Mouse (Mus musculus) embryonic facial prominence, embryonic 11.5 days (tissue): ENCODE data around the gene Kbtbd3. TPM values are rescaled to one million over a fixed set of nuclear protein-coding genes. Genes with fewer than 3 reads are reported as not detected.

ENCODE experiments used
- ATAC-seq: fragments of 200-750 bp; cut with Nextera tagmentation; replicated peaks from 2 replicates; pipeline ENCODE4 v1.8.0; 2017; ENCODE audit warnings: low read depth; ENCODE audit not compliant: insufficient number of reproducible peaks, low FRiP score, low TSS enrichment
- DNase-seq: peaks from one replicate; pipeline ENCODE4 v3.0.0-alpha.2; 2015; ENCODE audit warnings: low spot score
- H3K27ac ChIP-seq: fragments of 300-500 bp; sonication (generic); replicated peaks from 2 replicates; pipeline ENCODE4 v1.5.1; 2014; ENCODE audit warnings: mild to moderate bottlenecking, low read depth, low read length, control low read depth
- H3K27me3 ChIP-seq: fragments of 300-500 bp; sonication (generic); 2 replicates; pipeline ENCODE4 v1.6.1; 2014; ENCODE audit warnings: mild to moderate bottlenecking, low read length, moderate library complexity, mixed read lengths; ENCODE audit not compliant: control insufficient read depth, insufficient read depth
- H3K36me3 ChIP-seq: fragments of 300-500 bp; sonication (generic); replicated peaks from 2 replicates; pipeline ENCODE4 v1.6.1; 2014; ENCODE audit warnings: low read depth, mild to moderate bottlenecking, low read length, moderate library complexity, mixed read lengths; ENCODE audit not compliant: control insufficient read depth, insufficient read depth
- H3K4me1 ChIP-seq: fragments of 300-500 bp; sonication (generic); 2 replicates; pipeline ENCODE4 v1.6.1; 2014; ENCODE audit warnings: low read length, mixed read lengths; ENCODE audit not compliant: control insufficient read depth, insufficient read depth
- H3K4me2 ChIP-seq: fragments of 300-500 bp; sonication (generic); 2 replicates; pipeline ENCODE4 v1.6.1; 2014; ENCODE audit warnings: low read depth, mild to moderate bottlenecking, control low read depth, low read length, moderate library complexity
- H3K4me3 ChIP-seq: fragments of 300-500 bp; sonication (generic); 2 replicates; pipeline ENCODE4 v1.5.1; 2014; ENCODE audit warnings: low read depth, low read length, control low read depth
- H3K9ac ChIP-seq: fragments of 300-500 bp; sonication (generic); replicated peaks from 2 replicates; pipeline ENCODE4 v1.6.1; 2014; ENCODE audit warnings: mild to moderate bottlenecking, control low read depth, low read length
- H3K9me3 ChIP-seq: fragments of 300-500 bp; sonication (generic); replicated peaks from 2 replicates; pipeline ENCODE4 v1.6.1; 2016; ENCODE audit warnings: mild to moderate bottlenecking, low read length, inconsistent platforms, mixed read lengths; ENCODE audit not compliant: control insufficient read depth
- WGBS: fragments of 180-500 bp; shearing (Covaris S2); extraction: QIAGEN DNeasy Blood & Tissue Kit; methylation state at CpG from one replicate; pipeline ENCODE4 v1.1.7; 2014; 5-methylcytosine and 5-hydroxymethylcytosine counted together
- polyA plus RNA-seq: library from polyadenylated mRNA; unstranded; fragments of >200 nt; fragmentation: Nextera tagmentation; extraction: Ambion mirVana; gene quantifications from 2 replicates; pipeline ENCODE4 v1.2.1, GENCODE M21; 2014

Kbtbd3 gene
- polyA plus RNA-seq, 1 experiment from 2014 or later, result 7.4 TPM

GRCm38 (mm10) chr9:4308628-4309350 lies 844 bp upstream of the Kbtbd3 start:
- no peaks in the 10 kb centered on the region for H3K9me3 ChIP-seq
- H3K4me2 ChIP-seq, result peak overlapping the region; percentile 57
- DNase-seq, result peak; percentile 31
- no peaks in the 10 kb centered on the region for H3K36me3 ChIP-seq
- H3K27me3 ChIP-seq, result no peaks in the 10 kb centered on the region
- H3K27ac ChIP-seq, result 0 out of 2 replicates have a peak overlapping the region, but pooled peaks have one; percentile 28
- peak overlapping the region; percentile 68 for H3K9ac ChIP-seq
- no peaks in the 10 kb centered on the region for H3K4me1 ChIP-seq
- H3K4me3 ChIP-seq, result peak overlapping the region; percentile 54
- WGBS, result under 1% methylated on average over 36 of the region's 36 CpGs
- ATAC-seq, result peak; percentile 44; the same call in 1 of the 2 replicates

- Histone ChIP-seq H3K9ac (peak overlapping the region; percentile 68; the same call in 1 of the 2 replicates), H3K4me3 (peak overlapping the region; percentile 54; the same call in 1 of the 2 replicates), H3K9me3 (no peaks in the 10 kb centered on the region), H3K27ac (no peak overlapping the region), H3K4me1 (no peaks in the 10 kb centered on the region), H3K27me3 (no peaks in the 10 kb centered on the region), H3K36me3 (no peaks in the 10 kb centered on the region), H3K4me2 (peak overlapping the region; percentile 45; the same call in 1 of the 2 replicates)
- ATAC-seq, result no peak
- no peak for DNase-seq
- WGBS, result 82% methylated on average over 3 of the region's 3 CpGs
Observed at GRCm38 (mm10) chr9:4310706-4311105, 1.1 kb downstream of the Kbtbd3 start.

GRCm38 (mm10) chr9:4311162-4311561 lies 1.5 kb downstream of the Kbtbd3 start:
- Histone ChIP-seq H3K9me3 (no peaks in the 10 kb centered on the region), H3K36me3 (no peaks in the 10 kb centered on the region), H3K27ac (no peak overlapping the region), H3K4me3 (no peak overlapping the region), H3K4me1 (no peaks in the 10 kb centered on the region), H3K27me3 (no peaks in the 10 kb centered on the region), H3K4me2 (no peak overlapping the region), H3K9ac (no peak overlapping the region)
- 88% methylated on average over 3 of the region's 3 CpGs for WGBS
- DNase-seq (no peak), ATAC-seq (no peak)

GRCm38 (mm10) chr9:4313946-4314345 lies 4.3 kb downstream of the Kbtbd3 start:
- H3K4me2 ChIP-seq, result no peak overlapping the region
- H3K36me3 ChIP-seq, result no peaks in the 10 kb centered on the region
- ATAC-seq, result no peak
- no peak overlapping the region for H3K4me3 ChIP-seq
- H3K9me3 ChIP-seq, result no peaks in the 10 kb centered on the region
- 88% methylated on average over 4 of the region's 4 CpGs for WGBS
- no peaks in the 10 kb centered on the region for H3K27me3 ChIP-seq
- no peaks in the 10 kb centered on the region for H3K4me1 ChIP-seq
- DNase-seq, result no peak
- no peak overlapping the region for H3K27ac ChIP-seq
- H3K9ac ChIP-seq, result no peak overlapping the region

GRCm38 (mm10) chr9:4315746-4316145 lies 6.1 kb downstream of the Kbtbd3 start:
- Histone ChIP-seq H3K27ac (no peak overlapping the region), H3K4me2 (no peak overlapping the region), H3K27me3 (no peaks in the 10 kb centered on the region), H3K4me3 (no peak overlapping the region), H3K9ac (no peak overlapping the region), H3K9me3 (no peaks in the 10 kb centered on the region), H3K36me3 (no peaks in the 10 kb centered on the region), H3K4me1 (no peaks in the 10 kb centered on the region)
- 92% methylated on average over 2 of the region's 2 CpGs for WGBS
- no peak for ATAC-seq
- no peak for DNase-seq

GRCm38 (mm10) chr9:4318939-4319721 lies 9.5 kb downstream of the Kbtbd3 start:
- no peak overlapping the region for H3K27ac ChIP-seq
- 86% methylated on average over 6 of the region's 6 CpGs for WGBS
- H3K9ac ChIP-seq, result no peak overlapping the region
- H3K36me3 ChIP-seq, result no peaks in the 10 kb centered on the region
- no peaks in the 10 kb centered on the region for H3K9me3 ChIP-seq
- no peak overlapping the region for H3K4me2 ChIP-seq
- no peak overlapping the region for H3K4me3 ChIP-seq
- H3K4me1 ChIP-seq, result no peaks in the 10 kb centered on the region
- ATAC-seq (no peak), DNase-seq (no peak)
- H3K27me3 ChIP-seq, result no peaks in the 10 kb centered on the region

- ATAC-seq, result no peak
- WGBS, result 80% methylated on average over 1 of the region's 1 CpGs
- no peaks in the 10 kb centered on the region for H3K4me1 ChIP-seq
Observed at GRCm38 (mm10) chr9:4353163-4353562, 43.5 kb downstream of the Kbtbd3 start.

More at GRCm38 (mm10) chr9:4353163-4353562, 43.5 kb downstream of the Kbtbd3 start:
- no peak overlapping the region for H3K4me2 ChIP-seq
- no peak overlapping the region for H3K4me3 ChIP-seq
- no peak overlapping the region for H3K9ac ChIP-seq
- H3K9me3 ChIP-seq, result no peaks in the 10 kb centered on the region
- DNase-seq, result no peak
- H3K27ac ChIP-seq, result no peak overlapping the region
- no peaks in the 10 kb centered on the region for H3K27me3 ChIP-seq
- H3K36me3 ChIP-seq, result no peaks in the 10 kb centered on the region
